Mouse (Mus musculus): ENCODE results near the gene Srpk2. TPM values are rescaled to one million over a fixed set of nuclear protein-coding genes. Genes with fewer than 3 reads are reported as not detected.
"Not testable (repeated sequence)": the region's sequence is repeated elsewhere in the genome, so short reads cannot be mapped to it uniquely, and the experiment has no call there.

Gene Srpk2
- polyA plus RNA-seq, 1 experiment from 2014 or later = 99.9 TPM

- ATAC-seq (replicated peaks) = no peak
- no peaks in the 10 kb centered on the region for H3K36me3 ChIP-seq
- 77% methylated on average over 6 of the region's 6 CpGs for WGBS
- peaks cover 11% of the 10 kb centered on the region; the same call in 1 of the 2 replicates for H3K4me1 ChIP-seq
- no peaks in the 10 kb centered on the region for H3K9me3 ChIP-seq
- no peak overlapping the region for H3K27ac ChIP-seq (replicated peaks)
- H3K4me3 ChIP-seq = no peak overlapping the region
- no peak overlapping the region for H3K9ac ChIP-seq (replicated peaks)
- H3K4me2 ChIP-seq (replicated peaks) = no peak overlapping the region
- no peaks in the 10 kb centered on the region for H3K27me3 ChIP-seq
These were observed 107.9 kb downstream of the Srpk2 start for GRCm38 (mm10) chr5:23576336-23577094.

GRCm38 (mm10) chr5:23573942-23574341, 110.5 kb downstream of the Srpk2 start:
- peaks cover 11% of the 10 kb centered on the region; the same call in 1 of the 2 replicates for H3K4me1 ChIP-seq
- H3K27me3 ChIP-seq = no peaks in the 10 kb centered on the region
- 92% methylated on average over 5 of the region's 5 CpGs for WGBS
- H3K27ac ChIP-seq (replicated peaks) = no peak overlapping the region
- H3K36me3 ChIP-seq = no peaks in the 10 kb centered on the region
- ATAC-seq (replicated peaks) = no peak
- H3K4me2 ChIP-seq (replicated peaks) = no peak overlapping the region
- no peak overlapping the region for H3K9ac ChIP-seq (replicated peaks)
- H3K4me3 ChIP-seq = no peak overlapping the region
- no peaks in the 10 kb centered on the region for H3K9me3 ChIP-seq

GRCm38 (mm10) chr5:23568188-23568587, 116.2 kb downstream of the Srpk2 start:
- no peak for ATAC-seq (replicated peaks)
- no peaks in the 10 kb centered on the region for H3K4me1 ChIP-seq
- no peak overlapping the region for H3K27ac ChIP-seq (replicated peaks)
- no peaks in the 10 kb centered on the region for H3K9me3 ChIP-seq
- H3K4me2 ChIP-seq (replicated peaks) = no peak overlapping the region
- 98% methylated on average over 5 of the region's 5 CpGs for WGBS
- no peaks in the 10 kb centered on the region for H3K27me3 ChIP-seq
- no peak overlapping the region for H3K9ac ChIP-seq (replicated peaks)
- no peak overlapping the region for H3K4me3 ChIP-seq
- H3K36me3 ChIP-seq = peaks cover 4% of the 10 kb centered on the region; the same call in 1 of the 2 replicates

- Histone ChIP-seq H3K4me1 (no peaks in the 10 kb centered on the region), H3K27ac (replicated peaks) (no peak overlapping the region), H3K4me3 (no peak overlapping the region), H3K36me3 (peaks cover 8% of the 10 kb centered on the region; the same call in 1 of the 2 replicates), H3K4me2 (replicated peaks) (no peak overlapping the region), H3K9ac (replicated peaks) (no peak overlapping the region), H3K27me3 (no peaks in the 10 kb centered on the region), H3K9me3 (no peaks in the 10 kb centered on the region)
- ATAC-seq (replicated peaks) = no peak
- 85% methylated on average over 6 of the region's 6 CpGs for WGBS
These were observed 118.0 kb downstream of the Srpk2 start for GRCm38 (mm10) chr5:23566382-23566781.

- H3K27ac ChIP-seq (replicated peaks) = no peak overlapping the region
- H3K4me1 ChIP-seq = no peaks in the 10 kb centered on the region
- no peaks in the 10 kb centered on the region for H3K9me3 ChIP-seq
- no peaks in the 10 kb centered on the region for H3K27me3 ChIP-seq
- WGBS = 87% methylated on average over 4 of the region's 4 CpGs
- ATAC-seq (replicated peaks) = no peak
- no peak overlapping the region for H3K9ac ChIP-seq (replicated peaks)
- no peak overlapping the region for H3K4me2 ChIP-seq (replicated peaks)
- H3K4me3 ChIP-seq = no peak overlapping the region
- peaks cover 8% of the 10 kb centered on the region; the same call in 1 of the 2 replicates for H3K36me3 ChIP-seq
These were observed 121.9 kb downstream of the Srpk2 start for GRCm38 (mm10) chr5:23562278-23563060.

- ATAC-seq (replicated peaks) = no peak
- Histone ChIP-seq H3K4me2 (replicated peaks) (no peak overlapping the region), H3K9me3 (no peaks in the 10 kb centered on the region), H3K27ac (replicated peaks) (no peak overlapping the region), H3K27me3 (no peaks in the 10 kb centered on the region), H3K4me1 (no peaks in the 10 kb centered on the region), H3K4me3 (no peak overlapping the region), H3K9ac (replicated peaks) (no peak overlapping the region), H3K36me3 (peaks cover 8% of the 10 kb centered on the region; the same call in 1 of the 2 replicates)
- WGBS = 93% methylated on average over 2 of the region's 2 CpGs
These were observed 123.2 kb downstream of the Srpk2 start for GRCm38 (mm10) chr5:23561227-23561626.

- no peak overlapping the region for H3K9ac ChIP-seq (replicated peaks)
- H3K4me3 ChIP-seq = no peak overlapping the region
- no peaks in the 10 kb centered on the region for H3K27me3 ChIP-seq
- peaks cover 8% of the 10 kb centered on the region; the same call in 1 of the 2 replicates for H3K36me3 ChIP-seq
- 87% methylated on average over 4 of the region's 4 CpGs for WGBS
- no peaks in the 10 kb centered on the region for H3K9me3 ChIP-seq
- no peak overlapping the region for H3K4me2 ChIP-seq (replicated peaks)
- H3K27ac ChIP-seq (replicated peaks) = no peak overlapping the region
- H3K4me1 ChIP-seq = no peaks in the 10 kb centered on the region
- no peak for ATAC-seq (replicated peaks)
These were observed 124.2 kb downstream of the Srpk2 start for GRCm38 (mm10) chr5:23560171-23560570.

GRCm38 (mm10) chr5:23556007-23556770, 128.2 kb downstream of the Srpk2 start:
- no peaks in the 10 kb centered on the region for H3K4me1 ChIP-seq
- 88% methylated on average over 7 of the region's 7 CpGs for WGBS

GRCm38 (mm10) chr5:23553338-23553737, 131.1 kb downstream of the Srpk2 start:
- WGBS = 77% methylated on average over 3 of the region's 3 CpGs
- not testable (repeated sequence) for ATAC-seq (replicated peaks); H3K4me1 ChIP-seq; H3K36me3 ChIP-seq; H3K9me3 ChIP-seq; H3K27me3 ChIP-seq; H3K27ac ChIP-seq (replicated peaks); H3K4me3 ChIP-seq; H3K9ac ChIP-seq (replicated peaks); H3K4me2 ChIP-seq (replicated peaks)

More at GRCm38 (mm10) chr5:23556007-23556770, 128.2 kb downstream of the Srpk2 start:
- Histone ChIP-seq H3K9me3 (no peaks in the 10 kb centered on the region), H3K9ac (replicated peaks) (no peak overlapping the region), H3K36me3 (no peaks in the 10 kb centered on the region), H3K27me3 (no peaks in the 10 kb centered on the region), H3K4me3 (no peak overlapping the region), H3K4me2 (replicated peaks) (no peak overlapping the region), H3K27ac (replicated peaks) (no peak overlapping the region)
- ATAC-seq (replicated peaks) = no peak

GRCm38 (mm10) chr5:23551687-23552086, 132.7 kb downstream of the Srpk2 start:
- H3K9ac ChIP-seq (replicated peaks) = no peak overlapping the region
- H3K27me3 ChIP-seq = no peaks in the 10 kb centered on the region
- no peaks in the 10 kb centered on the region for H3K9me3 ChIP-seq
- no peak overlapping the region for H3K27ac ChIP-seq (replicated peaks)
- WGBS = 86% methylated on average over 5 of the region's 5 CpGs
- H3K4me2 ChIP-seq (replicated peaks) = no peak overlapping the region
- H3K4me1 ChIP-seq = no peaks in the 10 kb centered on the region
- peaks cover 4% of the 10 kb centered on the region; the same call in 1 of the 2 replicates for H3K36me3 ChIP-seq
- ATAC-seq (replicated peaks) = no peak
- H3K4me3 ChIP-seq = no peak overlapping the region

- Histone ChIP-seq H3K27me3 (no peaks in the 10 kb centered on the region), H3K4me2 (replicated peaks) (no peak overlapping the region), H3K27ac (replicated peaks) (peak overlapping the region; percentile 31), H3K9ac (replicated peaks) (no peak overlapping the region), H3K4me3 (no peak overlapping the region), H3K36me3 (peaks cover 11% of the 10 kb centered on the region), H3K9me3 (no peaks in the 10 kb centered on the region), H3K4me1 (peaks cover 6% of the 10 kb centered on the region)
- 59% methylated on average over 7 of the region's 7 CpGs for WGBS
- 0 out of 2 replicates have a peak, but pooled peaks have one; percentile 55 for ATAC-seq (replicated peaks)
These were observed 148.7 kb downstream of the Srpk2 start for GRCm38 (mm10) chr5:23535692-23536091.

All from forebrain, embryonic 15.5 days (tissue).